Mouse (Mus musculus) small intestine, adult 2 months (tissue): ENCODE measurements around the gene Cttnbp2nl.

Source experiments
- CTCF ChIP-seq: fragments of 200-500 bp; IDR thresholded peaks from 2 replicates; pipeline ENCODE4 v1.5.1; 2012; ENCODE audit warnings: low read depth, mild to moderate bottlenecking, control low read depth, inconsistent platforms, low read length, moderate library complexity, mixed read lengths; ENCODE audit not compliant: insufficient replicate concordance, insufficient read length; ENCODE audit errors: extremely low read depth
- POLR2A ChIP-seq: fragments of 200-500 bp; IDR thresholded peaks from 2 replicates; pipeline ENCODE4 v1.6.1; 2012; ENCODE audit warnings: low read depth, mild to moderate bottlenecking, control low read depth, inconsistent platforms, low read length, moderate library complexity

GRCm38 (mm10) chr3:105006101-105006500 is 46.8 kb downstream of the Cttnbp2nl start:
- no peak for TF ChIP-seq POLR2A
- no peak for TF ChIP-seq CTCF
